Mouse (Mus musculus): ENCODE measurements around the gene Gm12569. TPM values are rescaled to one million over a fixed set of nuclear protein-coding genes. Genes with fewer than 3 reads are reported as not detected.

The Gm12569 gene
- polyA plus RNA-seq (2014; fragmentation: Illumina TruSeq; extraction: RNeasy Lipid Tissue Mini Kit (QIAGEN cat#74804); ENCODE audit: low read depth, low replicate concordance): 0.38 TPM

DNA sequence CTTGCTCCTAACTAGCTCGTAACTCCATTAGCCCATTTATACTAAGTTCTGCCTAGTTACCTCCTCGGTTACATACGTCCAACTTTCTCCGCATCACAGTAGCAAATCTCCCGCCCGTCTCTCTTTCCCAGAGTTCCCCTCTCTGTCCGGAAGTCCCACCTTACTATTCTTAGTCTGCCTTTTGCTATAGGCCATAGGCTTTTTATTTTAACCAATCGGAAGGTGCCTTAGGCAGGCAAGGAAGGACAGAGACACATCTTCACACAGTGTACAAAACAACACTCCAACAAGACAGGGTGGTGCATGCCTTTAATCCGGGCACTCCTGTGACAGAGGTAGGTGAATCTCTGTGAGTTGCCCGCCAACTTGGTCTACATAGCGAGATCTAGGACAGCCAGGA lies at the start of gene Gm12569:
Gm12569 (plus strand) TSS at position 166 of the 400 bp plus-strand sequence.

DNA sequence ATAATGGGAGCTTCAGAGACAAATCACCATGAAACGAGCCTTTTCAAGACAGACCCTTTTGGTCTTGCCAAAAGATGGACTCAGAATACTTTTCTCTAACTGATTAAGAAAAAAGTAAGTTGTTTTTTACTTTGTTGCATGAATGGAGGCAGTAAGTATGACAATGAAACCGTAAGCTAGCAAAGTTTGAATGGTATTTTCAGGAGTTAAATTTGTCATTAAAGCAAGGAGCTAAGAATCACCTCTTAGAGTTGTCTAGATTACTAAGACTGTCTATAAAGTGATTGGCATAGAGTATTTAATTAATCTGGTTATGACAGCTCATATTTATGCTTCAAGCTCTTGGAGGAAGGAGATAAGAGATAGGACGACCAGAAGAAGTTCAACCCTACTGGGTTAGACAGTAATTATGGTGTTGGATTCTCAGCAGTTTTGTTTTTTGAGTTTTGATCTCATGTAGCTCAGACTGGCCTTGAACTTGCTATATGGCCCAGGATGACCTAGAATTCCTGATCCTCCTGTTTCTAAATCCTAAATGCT lies 41.5 kb downstream of the Gm12569 start, which contains the start of gene Clk4:
Clk4 (plus strand) TSS at position 51 of the 540 bp plus-strand sequence.

DNA sequence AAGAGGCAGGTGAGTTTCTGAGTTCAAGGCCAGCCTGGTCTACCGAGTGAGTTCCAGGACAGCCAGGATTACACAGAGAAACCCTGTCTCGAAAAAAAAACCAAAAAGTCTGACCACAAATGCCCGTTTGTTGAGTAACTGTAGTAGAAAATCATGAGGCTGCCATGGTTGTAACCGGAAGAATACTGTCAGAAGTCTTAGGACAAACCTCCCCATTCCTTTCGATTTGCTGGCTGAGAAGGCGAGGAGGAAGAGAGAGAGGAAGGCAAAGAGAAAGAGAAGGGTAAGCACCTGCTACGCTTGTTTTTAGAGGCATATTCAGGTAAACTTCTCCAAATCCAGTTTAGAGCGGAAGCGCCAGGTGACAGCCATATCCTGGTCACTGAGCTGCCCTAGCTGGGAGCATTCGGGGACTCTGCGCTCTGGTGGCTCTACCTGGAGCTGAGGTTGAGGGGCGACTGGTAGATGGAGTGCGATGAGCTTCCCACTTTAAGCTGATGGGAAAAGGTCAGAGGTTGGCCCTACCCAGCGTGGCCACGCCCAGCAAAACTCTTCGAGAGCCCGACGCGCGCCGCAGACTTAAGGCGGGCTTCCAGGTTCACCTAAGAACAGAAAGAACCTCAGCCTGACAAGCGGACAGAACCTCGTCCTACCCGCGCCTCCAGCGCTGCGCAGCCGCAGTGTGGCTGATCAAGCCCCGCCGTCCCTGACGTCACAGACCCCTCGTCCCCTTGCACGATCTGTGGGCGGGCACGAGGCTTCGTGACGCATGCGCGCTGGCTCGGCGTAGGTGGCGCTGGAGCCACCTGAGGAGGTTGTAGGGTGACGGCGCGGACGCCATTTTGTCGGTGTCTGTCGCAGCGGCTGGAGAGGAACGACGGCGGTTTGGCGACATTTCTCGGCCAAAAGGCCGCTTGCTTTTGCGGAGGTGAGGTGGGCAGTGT lies 42.3 kb downstream of the Gm12569 start, which contains the start of gene BC049762:
BC049762 (minus strand) TSS at position 705 of the 944 bp plus-strand sequence.

Other genes starting within 250 kb of the Gm12569 start
- gene Olfr1377, start 238.5 kb upstream of the Gm12569 start, polyA plus RNA-seq (2014; fragmentation: Illumina TruSeq; extraction: RNeasy Lipid Tissue Mini Kit (QIAGEN cat#74804); ENCODE audit: low read depth, low replicate concordance): not detected
- gene Olfr51, start 216.9 kb upstream of the Gm12569 start, polyA plus RNA-seq (2014; fragmentation: Illumina TruSeq; extraction: RNeasy Lipid Tissue Mini Kit (QIAGEN cat#74804); ENCODE audit: low read depth, low replicate concordance): not detected
- not detected for gene Olfr54, start 206.2 kb upstream of the Gm12569 start, polyA plus RNA-seq (2014; fragmentation: Illumina TruSeq; extraction: RNeasy Lipid Tissue Mini Kit (QIAGEN cat#74804); ENCODE audit: low read depth, low replicate concordance)
- not detected for gene Olfr1375, start 172.4 kb upstream of the Gm12569 start, polyA plus RNA-seq (2014; fragmentation: Illumina TruSeq; extraction: RNeasy Lipid Tissue Mini Kit (QIAGEN cat#74804); ENCODE audit: low read depth, low replicate concordance)
- 6.4 TPM for gene Zfp354a, start 161.2 kb upstream of the Gm12569 start, polyA plus RNA-seq (2014; fragmentation: Illumina TruSeq; extraction: RNeasy Lipid Tissue Mini Kit (QIAGEN cat#74804); ENCODE audit: low read depth, low replicate concordance)
- 239 TPM for gene Clk4, start 41.3 kb downstream of the Gm12569 start, polyA plus RNA-seq (2014; fragmentation: Illumina TruSeq; extraction: RNeasy Lipid Tissue Mini Kit (QIAGEN cat#74804); ENCODE audit: low read depth, low replicate concordance)
- gene BC049762, start 42.6 kb downstream of the Gm12569 start, polyA plus RNA-seq (2014; fragmentation: Illumina TruSeq; extraction: RNeasy Lipid Tissue Mini Kit (QIAGEN cat#74804); ENCODE audit: low read depth, low replicate concordance): 52.1 TPM
- gene Col23a1, start 69.4 kb downstream of the Gm12569 start, polyA plus RNA-seq (2014; fragmentation: Illumina TruSeq; extraction: RNeasy Lipid Tissue Mini Kit (QIAGEN cat#74804); ENCODE audit: low read depth, low replicate concordance): 2.5 TPM